8 mouse cellular contexts compared by ENCODE assay signal in genomic region chr9:108082988-108083431, GRCm38 (mm10). TPM values are rescaled to one million over a fixed set of nuclear protein-coding genes. Genes with fewer than 3 reads are reported as not detected.
DNase-seq lines count a peak whose midpoint lies in the region; ATAC-seq and TF ChIP-seq lines count a peak whose summit lies in the region.

TSS of gene Rnf123 (minus strand) at chr9:108083346.

- TF ChIP-seq CTCF in Patski (IDR thresholded peaks at IDR 0.05): no peak
- no peak for TF ChIP-seq CTCF in liver, adult 2 months (IDR thresholded peaks at IDR 0.05; ENCODE audit: low read depth, low read length)

- no peak for DNase-seq in heart, adult 18-20 months
- no peak for DNase-seq in heart, adult 9 months (ENCODE audit: low spot score in 2 of 2)
- no peak for DNase-seq in Patski (ENCODE audit: low read depth, low spot score)
- DNase-seq in hindbrain, embryonic 11.5 days (ENCODE audit: low spot score): no peak
- peak; percentile 9 for DNase-seq in liver, adult 2 months (ENCODE audit: extremely low read depth, low read depth, low spot score)
- peak; percentile 41 to 57 for DNase-seq in spleen, postnatal 36 days (ENCODE audit: low spot score in 2 of 2)
- no peak for DNase-seq in ovary, postnatal 10 days (ENCODE audit: low spot score)

- CTCF ChIA-PET in Patski (lab: Charles Lee): no interaction called here

- peaks cover 14% of the 10 kb centered on the region for H3K4me1 ChIP-seq in forebrain, embryonic 13.5 days
- peaks cover 3% of the 10 kb centered on the region; the same call in 1 of the 2 replicates for H3K4me1 ChIP-seq in hindbrain, embryonic 11.5 days (replicated peaks; ENCODE audit: control insufficient read depth, insufficient read depth, low read length)
- peaks cover 35% of the 10 kb centered on the region for H3K4me1 ChIP-seq in liver, adult 2 months (ENCODE audit: control insufficient read depth, insufficient read depth, low read length)

- 32% methylated on average over 12 of the region's 12 CpGs for WGBS in forebrain, embryonic 13.5 days
- 37% methylated on average over 12 of the region's 12 CpGs for WGBS in hindbrain, embryonic 11.5 days
- WGBS in liver, adult 2 months: 79% methylated on average over 12 of the region's 12 CpGs

- H3K4me3 ChIP-seq in forebrain, embryonic 13.5 days: no peak within 1 kb of the TSS
- H3K4me3 ChIP-seq in hindbrain, embryonic 11.5 days (ENCODE audit: low read depth, low read length): no peak within 1 kb of the TSS; the same call in 1 of the 2 replicates
- no peak within 1 kb of the TSS for H3K4me3 ChIP-seq in liver, adult 2 months (ENCODE audit: insufficient read depth, low read depth, low read length)

- peak within 1 kb of the TSS; percentile 27; the same call in 1 of the 2 replicates for H3K4me2 ChIP-seq in forebrain, embryonic 13.5 days
- H3K4me2 ChIP-seq in hindbrain, embryonic 11.5 days (replicated peaks; ENCODE audit: low read depth, low read length): peak within 1 kb of the TSS; percentile 14

- no peak for ATAC-seq in Patski
- ATAC-seq in forebrain, embryonic 13.5 days: no peak
- ATAC-seq in hindbrain, embryonic 11.5 days (ENCODE audit: low FRiP score): no peak

- no peak within 1 kb of the TSS for H3K9ac ChIP-seq in forebrain, embryonic 13.5 days
- H3K9ac ChIP-seq in hindbrain, embryonic 11.5 days (ENCODE audit: low read depth, low read length): no peak within 1 kb of the TSS
- peak within 1 kb of the TSS; percentile 5; the same call in 1 of the 2 replicates for H3K9ac ChIP-seq in liver, adult 2 months (ENCODE audit: low read depth, low read length)

- H3K27ac ChIP-seq in forebrain, embryonic 13.5 days: no peak within 1 kb of the TSS
- H3K27ac ChIP-seq in hindbrain, embryonic 11.5 days (ENCODE audit: low read depth, low read length): no peak within 1 kb of the TSS
- 0 out of 2 replicates have a peak within 1 kb of the TSS, but pooled peaks have one; percentile 61 for H3K27ac ChIP-seq in liver, adult 2 months (replicated peaks; ENCODE audit: insufficient read depth, low read depth, low read length)

- H3K9me3 ChIP-seq in forebrain, embryonic 13.5 days (replicated peaks): no peaks in the 10 kb centered on the region
- no peaks in the 10 kb centered on the region for H3K9me3 ChIP-seq in hindbrain, embryonic 11.5 days (ENCODE audit: control insufficient read depth, low read length)

- no peaks in the 10 kb centered on the region for H3K27me3 ChIP-seq in Patski
- H3K27me3 ChIP-seq in forebrain, embryonic 13.5 days: peaks cover 39% of the 10 kb centered on the region
- H3K27me3 ChIP-seq in hindbrain, embryonic 11.5 days (ENCODE audit: control insufficient read depth, insufficient read depth, low read length): peaks cover 22% of the 10 kb centered on the region
- H3K27me3 ChIP-seq in liver, adult 2 months (ENCODE audit: control insufficient read depth, insufficient read depth, low read length): no peaks in the 10 kb centered on the region

- POLR2A ChIA-PET in Patski (lab: Charles Lee): no interaction called here

- in situ Hi-C loops in Patski (cut with MboI; ENCODE audit: low pct_unique_long_range_greater_than_20kb): no loop called here

- H3K36me3 ChIP-seq in forebrain, embryonic 13.5 days (ENCODE audit: poor library complexity, severe bottlenecking): peaks cover 44% of the 10 kb centered on the region
- peaks cover 11% of the 10 kb centered on the region for H3K36me3 ChIP-seq in hindbrain, embryonic 11.5 days (ENCODE audit: control insufficient read depth, insufficient read depth, low read length)
- peaks cover 20% of the 10 kb centered on the region; the same call in 1 of the 2 replicates for H3K36me3 ChIP-seq in liver, adult 2 months (ENCODE audit: control insufficient read depth, insufficient read depth, low read length)

- peaks cover 18% of the 10 kb centered on the region; the same call in 1 of the 2 replicates for H3K79me2 ChIP-seq in liver, adult 2 months (ENCODE audit: control insufficient read depth, insufficient read depth, low read length)

- no peak for TF ChIP-seq POLR2A in liver, adult 2 months (IDR thresholded peaks at IDR 0.05; ENCODE audit: extremely low read depth, insufficient read depth, low read length)

RNA-seq across cellular contexts. Expression of gene Rnf123, which starts in this region (rescaled TPM):
- 10 to 100 TPM; 83.4 to 86.8 TPM for total RNA-seq in heart, adult 18-20 months (2021)
- polyA plus RNA-seq in Patski (2021): 52.2 TPM
- 32.6 and 39.5 TPM in 2 replicates for polyA plus RNA-seq in forebrain, embryonic 13.5 days (2015; fragmentation: Nextera tagmentation; extraction: Ambion mirVana)
- 24.3 and 26.5 TPM in 2 replicates for polyA plus RNA-seq in hindbrain, embryonic 11.5 days (2014; fragmentation: Nextera tagmentation; extraction: Ambion mirVana)
- total RNA-seq in liver, adult 2 months (2014; rRNA removed): 19.6 and 29.6 TPM in 2 replicates
- 79.8 and 97.5 TPM in 2 replicates for polyA plus RNA-seq in liver, adult 2 months (2012; rRNA removed)

Comparison
In these comparisons a context has a peak if more than half of its experiments do, and no peak if none do; other contexts are left out.
1. DNase-seq: peak in liver, adult 2 months (single experiment) and spleen, postnatal 36 days (2 of 2); none in heart, adult 18-20 months (0 of 2), heart, adult 9 months (0 of 2), Patski (single experiment), hindbrain, embryonic 11.5 days (single experiment) and ovary, postnatal 10 days (single experiment).